Mouse (Mus musculus): ENCODE results near the gene Vps35l. TPM values are rescaled to one million over a fixed set of nuclear protein-coding genes. Genes with fewer than 3 reads are reported as not detected.
A peak's percentile ranks its signal among the peaks of the same experiment; 100 is the strongest.

The Vps35l gene
- polyA plus RNA-seq, 1 experiment from 2014 or later, result 62.6 TPM

DNA sequence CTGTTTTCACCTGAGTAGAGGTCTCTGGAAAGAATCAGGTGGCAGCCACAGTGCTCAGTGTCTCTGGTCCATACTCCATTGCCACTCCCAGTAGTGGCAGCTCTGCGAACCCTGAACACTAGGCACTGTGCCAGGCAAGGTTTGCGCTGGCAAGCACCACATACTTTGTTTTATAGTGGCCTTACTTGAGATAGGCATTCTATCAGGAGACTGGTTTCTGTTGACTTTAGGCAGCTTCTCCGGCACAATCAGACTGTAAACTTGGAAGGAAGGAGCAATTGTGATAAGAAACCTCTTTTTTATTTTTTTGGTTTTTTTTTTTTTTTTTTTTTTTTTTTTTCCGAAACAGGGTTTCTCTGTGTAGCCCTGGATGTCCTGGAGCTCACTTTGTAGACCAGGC is 32.0 kb upstream of the Vps35l start:
- no peaks in the 10 kb centered on the region for H3K27me3 ChIP-seq
- no peak overlapping the region for H3K4me2 ChIP-seq
- no peak overlapping the region for H3K27ac ChIP-seq
- WGBS, result 79% methylated on average over 4 of the region's 4 CpGs
- H3K9ac ChIP-seq, result no peak overlapping the region
- ATAC-seq (ENCODE audit: insufficient number of reproducible peaks, insufficient read depth, low FRiP score, low TSS enrichment, low read depth), result no peak
- no peaks in the 10 kb centered on the region for H3K9me3 ChIP-seq
- H3K4me3 ChIP-seq, result no peak overlapping the region
- peaks cover 27% of the 10 kb centered on the region for H3K4me1 ChIP-seq
- no peaks in the 10 kb centered on the region for H3K36me3 ChIP-seq

DNA sequence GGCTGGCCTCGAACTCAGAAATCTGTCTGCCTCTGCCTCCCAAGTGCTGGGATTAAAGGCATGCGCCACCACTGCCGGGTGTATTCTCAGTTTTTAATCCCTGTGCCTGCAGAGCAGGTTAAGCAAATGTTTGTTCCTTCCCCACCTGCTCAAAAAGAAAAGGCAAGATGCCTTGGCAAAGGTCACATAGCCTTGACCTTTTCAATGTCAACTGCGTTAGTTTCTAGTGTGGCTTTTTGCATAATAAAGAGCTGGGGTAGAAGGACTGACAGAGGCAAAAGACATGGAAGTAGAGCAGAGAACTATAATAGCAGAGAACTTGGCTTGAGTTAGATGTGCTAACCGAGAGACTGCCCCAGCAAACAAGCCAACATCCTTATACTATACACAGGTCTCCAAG is 29.2 kb upstream of the Vps35l start:
- Histone ChIP-seq H3K4me1 (peaks cover 13% of the 10 kb centered on the region), H3K9ac (no peak overlapping the region), H3K4me2 (no peak overlapping the region), H3K27me3 (no peaks in the 10 kb centered on the region), H3K9me3 (no peaks in the 10 kb centered on the region), H3K36me3 (peaks cover 7% of the 10 kb centered on the region), H3K4me3 (no peak overlapping the region), H3K27ac (no peak overlapping the region)
- ATAC-seq (ENCODE audit: insufficient number of reproducible peaks, insufficient read depth, low FRiP score, low TSS enrichment, low read depth), result no peak
- WGBS, result 69% methylated on average over 5 of the region's 5 CpGs

DNA sequence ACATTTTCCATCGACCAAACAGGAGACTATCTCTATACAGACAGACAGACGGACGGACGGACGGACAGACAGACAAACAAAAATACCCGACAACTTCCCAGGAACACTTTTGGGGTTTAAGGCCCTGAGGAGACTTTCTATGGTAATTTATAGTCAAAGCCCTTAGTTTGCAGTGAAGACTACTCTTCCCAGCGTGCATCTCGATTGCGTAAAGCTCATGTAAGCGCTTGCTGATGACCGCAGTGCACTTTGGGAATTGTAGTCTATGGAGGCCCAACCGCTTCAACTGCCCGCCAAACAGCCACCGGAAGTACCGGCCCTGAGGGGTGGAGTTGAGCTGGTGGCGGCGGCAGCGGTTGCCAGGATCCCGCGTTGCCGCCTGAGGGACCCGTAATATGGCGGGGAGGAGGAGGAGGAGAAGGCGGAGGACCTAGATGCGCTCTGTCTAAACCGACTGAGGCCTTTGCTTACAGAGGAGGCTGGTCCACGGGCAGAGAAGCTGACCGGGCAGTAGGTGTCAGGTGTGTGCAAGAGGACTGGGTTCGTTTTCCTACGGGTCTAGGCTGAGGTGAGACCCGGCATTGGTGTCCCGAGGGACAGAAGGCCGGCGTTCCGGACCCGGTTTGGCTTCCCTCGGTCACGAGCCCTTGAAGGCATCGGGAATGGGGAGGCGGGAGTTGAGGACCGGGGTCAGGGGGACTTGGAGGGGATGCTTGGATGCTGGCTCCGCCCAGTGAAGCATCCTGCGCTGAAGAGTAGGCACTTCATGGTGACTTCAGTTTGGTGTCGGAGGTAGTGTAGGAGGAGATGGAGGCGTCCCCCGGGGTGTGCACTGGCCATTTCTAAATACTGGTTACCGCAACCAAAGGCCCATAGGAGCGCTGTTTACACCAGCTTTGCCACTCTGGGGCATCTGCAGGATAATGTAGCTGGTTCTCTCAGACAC is 27.5 kb upstream of the Vps35l start, which contains the start of gene Ccp110:
TSS of gene Ccp110 (plus strand) at position 325 of the 946 bp plus-strand sequence.
- Histone ChIP-seq H3K27me3 (no peaks in the 10 kb centered on the region), H3K4me1 (peaks cover 8% of the 10 kb centered on the region), H3K4me3 (peak within 1 kb of the TSS; percentile 71), H3K9me3 (no peaks in the 10 kb centered on the region), H3K9ac (peak within 1 kb of the TSS; percentile 75), H3K27ac (peak within 1 kb of the TSS; percentile 65), H3K36me3 (peaks cover 10% of the 10 kb centered on the region), H3K4me2 (peak within 1 kb of the TSS; percentile 69)
- ATAC-seq (ENCODE audit: insufficient number of reproducible peaks, insufficient read depth, low FRiP score, low TSS enrichment, low read depth), result peak; percentile 94
- WGBS, result under 1% methylated on average over 48 of the region's 48 CpGs

DNA sequence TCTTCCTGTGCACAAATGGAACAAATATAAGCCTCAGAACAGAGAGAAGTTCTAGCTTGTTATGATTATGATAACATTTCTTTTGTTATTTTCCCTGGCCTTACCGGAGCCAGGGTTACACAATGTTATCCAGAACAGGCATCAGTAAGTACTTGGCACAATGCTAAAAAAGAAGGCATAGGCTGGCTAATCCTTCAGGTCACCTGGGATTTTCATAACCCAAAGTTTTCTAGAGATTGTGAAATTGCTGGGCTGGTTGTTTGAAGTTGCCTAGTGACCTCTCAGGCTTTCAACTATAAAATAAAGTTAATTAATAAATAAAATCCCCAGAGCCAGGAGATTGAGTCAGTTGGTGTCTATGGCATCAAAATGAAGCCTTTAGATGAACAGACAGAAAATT is 25.2 kb upstream of the Vps35l start:
- no peak overlapping the region for H3K4me3 ChIP-seq
- H3K36me3 ChIP-seq, result peaks cover 22% of the 10 kb centered on the region
- no peaks in the 10 kb centered on the region for H3K27me3 ChIP-seq
- no peak overlapping the region for H3K4me2 ChIP-seq
- H3K4me1 ChIP-seq, result peaks cover 8% of the 10 kb centered on the region
- 86% methylated on average over 1 of the region's 1 CpGs for WGBS
- ATAC-seq (ENCODE audit: insufficient number of reproducible peaks, insufficient read depth, low FRiP score, low TSS enrichment, low read depth), result no peak
- no peak overlapping the region for H3K9ac ChIP-seq
- H3K9me3 ChIP-seq, result no peaks in the 10 kb centered on the region
- H3K27ac ChIP-seq, result no peak overlapping the region

DNA sequence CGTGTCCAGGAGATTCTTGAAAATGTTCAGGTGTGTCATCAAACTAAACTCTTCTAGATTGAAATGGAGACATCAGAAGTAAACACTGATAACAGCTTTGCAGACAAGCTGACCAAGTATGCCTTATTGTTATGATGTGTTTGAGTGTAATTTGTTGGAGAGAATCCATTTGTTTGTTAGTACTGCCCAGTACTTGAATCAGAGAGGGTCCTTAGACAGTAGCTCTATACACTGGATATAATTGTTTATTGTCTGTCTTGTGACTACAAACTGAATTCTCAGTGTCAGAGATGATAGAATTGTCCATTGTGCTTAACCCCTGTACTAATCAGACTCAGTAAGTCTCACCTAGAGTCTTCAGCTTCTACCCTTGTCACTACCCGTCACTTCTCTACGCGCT is 22.0 kb upstream of the Vps35l start:
- Histone ChIP-seq H3K36me3 (peaks cover 45% of the 10 kb centered on the region), H3K27ac (no peak overlapping the region)
- WGBS, result 95% methylated on average over 4 of the region's 4 CpGs

DNA sequence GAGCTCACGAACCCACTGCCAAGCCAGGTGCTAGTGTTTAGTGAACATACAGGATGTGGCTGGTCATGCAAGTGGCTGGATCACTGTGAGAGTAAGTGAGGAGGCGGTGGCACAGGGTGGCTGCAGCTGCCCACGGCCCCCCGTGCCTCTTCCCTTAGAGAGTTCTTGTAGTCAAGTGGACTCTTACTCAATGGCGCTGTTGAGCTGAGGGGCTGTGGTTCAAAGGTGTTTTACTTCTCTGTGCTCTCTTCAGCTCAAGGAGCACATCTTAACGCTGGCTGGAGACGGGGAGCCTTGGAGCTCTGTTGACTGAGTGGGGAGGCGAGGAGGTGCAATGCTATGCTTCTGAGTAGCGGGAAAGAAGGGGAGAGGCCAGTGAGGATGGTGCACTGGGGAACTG is 16.1 kb upstream of the Vps35l start:
- Histone ChIP-seq H3K27me3 (no peaks in the 10 kb centered on the region), H3K27ac (no peak overlapping the region), H3K36me3 (peaks cover 67% of the 10 kb centered on the region), H3K4me3 (no peak overlapping the region), H3K4me1 (no peaks in the 10 kb centered on the region), H3K9me3 (no peaks in the 10 kb centered on the region), H3K4me2 (no peak overlapping the region), H3K9ac (no peak overlapping the region)
- no peak for ATAC-seq (ENCODE audit: insufficient number of reproducible peaks, insufficient read depth, low FRiP score, low TSS enrichment, low read depth)
- WGBS, result 92% methylated on average over 9 of the region's 9 CpGs

More for the DNA sequence above, 22.0 kb upstream of the Vps35l start:
- no peaks in the 10 kb centered on the region for H3K9me3 ChIP-seq
- no peaks in the 10 kb centered on the region for H3K27me3 ChIP-seq
- H3K4me3 ChIP-seq, result no peak overlapping the region
- H3K9ac ChIP-seq, result no peak overlapping the region
- peaks cover 6% of the 10 kb centered on the region for H3K4me1 ChIP-seq
- no peak for ATAC-seq (ENCODE audit: insufficient number of reproducible peaks, insufficient read depth, low FRiP score, low TSS enrichment, low read depth)
- no peak overlapping the region for H3K4me2 ChIP-seq

DNA sequence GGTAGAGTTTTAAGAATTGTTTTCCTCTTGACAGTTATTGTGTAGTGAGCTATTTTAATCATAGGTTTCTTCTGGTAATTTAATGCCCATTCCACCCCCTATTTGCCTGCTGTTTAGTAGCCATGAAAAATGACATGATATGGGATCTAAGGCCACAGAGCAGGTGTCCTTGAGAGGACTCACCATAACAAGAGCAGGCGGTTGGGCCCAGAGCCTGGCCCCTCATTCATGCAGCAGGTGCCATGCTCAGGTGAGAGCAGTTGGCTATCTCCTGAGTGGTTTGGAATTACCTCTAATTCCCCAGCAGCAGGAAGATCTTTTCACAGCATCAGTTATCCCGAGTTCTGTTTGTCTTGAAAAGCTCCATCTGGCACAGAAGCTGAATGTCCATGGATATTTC is 14.6 kb upstream of the Vps35l start:
- WGBS, result 81% methylated on average over 2 of the region's 2 CpGs
- Histone ChIP-seq H3K36me3 (peaks cover 73% of the 10 kb centered on the region), H3K4me2 (no peak overlapping the region), H3K4me3 (no peak overlapping the region), H3K9me3 (no peaks in the 10 kb centered on the region), H3K9ac (no peak overlapping the region), H3K27ac (no peak overlapping the region), H3K4me1 (no peaks in the 10 kb centered on the region), H3K27me3 (no peaks in the 10 kb centered on the region)
- ATAC-seq (ENCODE audit: insufficient number of reproducible peaks, insufficient read depth, low FRiP score, low TSS enrichment, low read depth), result no peak

DNA sequence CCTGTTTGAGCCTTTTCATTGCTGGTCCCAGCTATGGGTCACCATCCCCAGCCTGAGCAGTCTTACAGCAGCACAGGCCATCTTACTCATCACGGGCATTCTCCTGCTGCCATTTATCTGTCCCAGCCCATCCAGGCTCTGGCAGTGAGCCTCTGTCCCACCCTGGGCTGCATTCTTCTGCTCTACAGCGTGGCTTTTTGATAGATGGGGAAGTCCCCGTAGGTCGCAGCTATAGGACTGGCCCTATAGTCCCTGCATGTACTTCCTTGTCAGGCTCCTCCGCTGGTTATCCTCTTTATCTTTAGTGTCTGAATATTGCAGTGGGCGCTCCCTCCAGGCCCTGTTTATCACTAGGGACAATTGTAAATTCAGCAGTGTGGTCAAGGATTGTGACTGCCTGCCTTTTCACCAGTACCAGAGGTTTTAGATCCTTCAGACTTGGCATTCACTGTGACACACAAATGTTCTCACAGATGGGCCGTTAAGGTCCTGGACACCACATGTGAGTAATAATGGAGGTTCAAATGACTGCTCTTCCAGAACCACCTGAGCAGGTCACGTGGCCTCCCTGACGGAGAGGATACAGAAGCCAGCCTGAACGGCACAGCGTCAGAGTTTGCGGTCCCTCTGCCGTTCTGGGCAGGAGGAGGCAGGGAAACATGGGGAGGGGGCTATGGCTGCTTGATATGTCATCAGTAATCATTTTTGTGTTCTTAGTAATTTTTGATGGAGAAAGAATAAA is 11.0 kb upstream of the Vps35l start:
- Histone ChIP-seq H3K9ac (no peak overlapping the region), H3K4me3 (no peak overlapping the region), H3K4me2 (no peak overlapping the region), H3K4me1 (no peaks in the 10 kb centered on the region), H3K27ac (no peak overlapping the region), H3K9me3 (no peaks in the 10 kb centered on the region), H3K27me3 (no peaks in the 10 kb centered on the region), H3K36me3 (peaks cover 80% of the 10 kb centered on the region)
- 89% methylated on average over 13 of the region's 13 CpGs for WGBS
- no peak for ATAC-seq (ENCODE audit: insufficient number of reproducible peaks, insufficient read depth, low FRiP score, low TSS enrichment, low read depth)

DNA sequence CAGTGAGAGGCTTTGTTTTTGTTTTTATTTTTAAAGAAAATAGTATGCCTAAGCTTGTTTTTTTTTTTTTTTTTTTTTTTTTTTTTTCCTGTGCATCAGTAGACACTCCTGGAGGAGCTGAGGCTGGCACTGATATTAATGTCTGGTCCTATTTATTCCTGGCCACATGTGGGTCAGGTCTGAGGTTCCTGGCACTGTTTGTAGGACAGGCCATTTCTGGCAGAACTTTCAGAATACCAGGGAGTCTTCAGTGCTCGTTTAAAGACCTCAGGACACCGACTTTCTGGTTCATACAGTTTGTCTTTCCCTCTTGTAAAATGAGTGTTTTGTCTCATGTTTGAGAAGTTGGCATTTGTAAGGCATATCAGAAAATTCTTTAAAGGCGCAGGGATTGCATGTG is 8.2 kb upstream of the Vps35l start:
- H3K27ac ChIP-seq, result no peak overlapping the region
- H3K4me2 ChIP-seq, result no peak overlapping the region
- H3K4me1 ChIP-seq, result no peaks in the 10 kb centered on the region
- H3K27me3 ChIP-seq, result no peaks in the 10 kb centered on the region
- no peaks in the 10 kb centered on the region for H3K9me3 ChIP-seq
- no peak overlapping the region for H3K4me3 ChIP-seq
- no peak overlapping the region for H3K9ac ChIP-seq
- 94% methylated on average over 3 of the region's 3 CpGs for WGBS
- peaks cover 76% of the 10 kb centered on the region for H3K36me3 ChIP-seq
- no peak for ATAC-seq (ENCODE audit: insufficient number of reproducible peaks, insufficient read depth, low FRiP score, low TSS enrichment, low read depth)

DNA sequence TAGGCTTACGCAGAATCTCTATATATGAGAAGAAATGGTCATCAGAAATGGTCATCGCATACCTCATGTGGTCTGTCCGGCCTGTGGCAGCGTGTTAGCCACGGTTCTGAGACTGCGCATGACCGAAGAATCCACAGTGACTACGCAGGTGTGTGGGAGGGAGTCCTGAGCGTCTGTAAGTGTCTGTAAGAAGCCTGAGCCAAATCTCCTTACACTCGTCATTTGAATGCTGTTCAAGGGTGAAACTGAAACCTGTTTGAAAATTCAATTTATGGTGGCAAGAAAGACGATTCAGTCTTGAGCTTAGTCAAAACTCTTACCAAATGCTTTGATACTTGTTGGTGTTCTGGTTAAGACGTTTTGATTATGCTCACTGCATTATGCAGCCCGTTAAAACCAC is 6.8 kb upstream of the Vps35l start:
- H3K4me2 ChIP-seq, result no peak overlapping the region
- no peaks in the 10 kb centered on the region for H3K9me3 ChIP-seq
- peaks cover 70% of the 10 kb centered on the region for H3K36me3 ChIP-seq
- no peak overlapping the region for H3K9ac ChIP-seq
- no peak for ATAC-seq (ENCODE audit: insufficient number of reproducible peaks, insufficient read depth, low FRiP score, low TSS enrichment, low read depth)
- H3K4me1 ChIP-seq, result no peaks in the 10 kb centered on the region
- H3K27ac ChIP-seq, result no peak overlapping the region
- no peak overlapping the region for H3K4me3 ChIP-seq
- H3K27me3 ChIP-seq, result no peaks in the 10 kb centered on the region
- 92% methylated on average over 13 of the region's 13 CpGs for WGBS

DNA sequence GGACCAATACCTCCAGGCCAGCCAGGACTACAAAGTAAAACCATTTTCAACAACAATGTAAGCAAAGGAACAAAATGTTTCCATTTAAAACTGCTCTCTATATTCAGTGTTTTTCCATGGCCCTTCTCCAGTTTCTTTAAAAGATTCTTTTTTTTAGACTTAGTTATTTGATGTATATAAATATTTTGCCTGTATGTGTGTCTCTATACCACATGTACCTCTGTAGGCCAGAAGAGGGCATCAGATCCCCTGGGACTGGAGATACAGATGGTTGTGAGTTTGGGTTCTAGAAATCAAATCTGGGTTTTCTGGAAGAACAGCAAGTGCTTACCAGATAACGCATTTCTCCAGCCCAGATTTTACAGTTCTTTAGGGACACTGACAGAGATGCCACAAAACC is 1.3 kb upstream of the Vps35l start:
- Histone ChIP-seq H3K4me1 (peaks cover 10% of the 10 kb centered on the region), H3K9ac (no peak overlapping the region), H3K27ac (no peak overlapping the region), H3K27me3 (no peaks in the 10 kb centered on the region), H3K36me3 (peaks cover 29% of the 10 kb centered on the region), H3K4me2 (no peak overlapping the region), H3K4me3 (no peak overlapping the region), H3K9me3 (no peaks in the 10 kb centered on the region)
- no peak for ATAC-seq (ENCODE audit: insufficient number of reproducible peaks, insufficient read depth, low FRiP score, low TSS enrichment, low read depth)
- WGBS, result 55% methylated on average over 1 of the region's 1 CpGs
